Mouse (Mus musculus) myocyte (in vitro differentiated cells): Measurements from ENCODE around the gene Siae.

Experiments used
- CEBPB ChIP-seq: IDR thresholded peaks from 2 replicates; pipeline ENCODE4 v1.6.1; 2011; ENCODE audit warnings: mild to moderate bottlenecking, moderate library complexity; ENCODE audit not compliant: poor library complexity, insufficient read depth, severe bottlenecking
- E2F4 ChIP-seq: IDR thresholded peaks from one replicate; pipeline ENCODE4 v1.6.1; 2011; ENCODE audit warnings: mild to moderate bottlenecking, control low read depth, moderate library complexity; ENCODE audit not compliant: insufficient read depth
- MAX ChIP-seq: IDR thresholded peaks from one replicate; pipeline ENCODE4 v1.6.1; 2011; ENCODE audit warnings: low read depth, mild to moderate bottlenecking, control low read depth
- POLR2A ChIP-seq: IDR thresholded peaks from one replicate; pipeline ENCODE4 v1.6.1; 2011; ENCODE audit warnings: low read depth, mild to moderate bottlenecking, control low read depth, moderate library complexity; ENCODE audit not compliant: insufficient read length
- POLR2AphosphoS2 ChIP-seq: IDR thresholded peaks from one replicate; pipeline ENCODE4 v1.6.1; 2011; ENCODE audit warnings: low read depth, control low read depth; ENCODE audit not compliant: insufficient read length
- SRF ChIP-seq: IDR thresholded peaks from one replicate; pipeline ENCODE4 v1.6.1; 2011; ENCODE audit warnings: low read depth; ENCODE audit not compliant: control insufficient read depth, insufficient read length
- TCF12 ChIP-seq: IDR thresholded peaks from one replicate; pipeline ENCODE4 v1.6.1; 2011; ENCODE audit warnings: mild to moderate bottlenecking, control low read depth; ENCODE audit not compliant: poor library complexity, insufficient read depth, severe bottlenecking
- USF1 ChIP-seq: IDR thresholded peaks from one replicate; pipeline ENCODE4 v1.6.1; 2011; ENCODE audit warnings: low read depth, mild to moderate bottlenecking, control low read depth, moderate library complexity

DNA sequence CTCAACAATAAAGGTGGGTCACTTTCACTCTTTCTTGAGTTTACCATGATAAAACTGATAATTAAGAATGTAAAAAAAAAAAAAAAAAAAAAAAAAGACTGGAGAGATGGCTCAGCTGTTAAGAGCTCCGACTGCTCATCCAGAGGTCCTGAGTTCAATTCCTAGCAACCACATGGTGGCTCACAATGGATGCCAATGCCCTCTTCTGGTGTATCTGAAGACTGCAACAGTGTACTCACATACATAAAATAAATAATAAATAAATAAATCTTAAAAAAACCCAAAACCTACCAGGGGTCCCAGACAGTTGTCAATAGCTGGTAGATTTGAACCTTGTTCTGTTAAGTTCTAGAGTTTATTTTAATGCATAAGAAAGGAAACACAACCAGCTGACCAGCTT, 8.6 kb upstream of the Siae start:
- TF ChIP-seq POLR2A = no peak
- TF ChIP-seq POLR2AphosphoS2 = no peak
- no peak for TF ChIP-seq MAX
- TF ChIP-seq SRF = no peak
- TF ChIP-seq CEBPB = no peak
- TF ChIP-seq E2F4 = no peak
- no peak for TF ChIP-seq TCF12
- TF ChIP-seq USF1 = no peak
